Mouse (Mus musculus): ENCODE measurements at regions not wholly inside any gene's neighbourhood (a gene's known extent, or its start where the extent isn't known, plus 50 kb on each side); places are given as distances from the start of the nearest gene placed in this dataset.

DNA sequence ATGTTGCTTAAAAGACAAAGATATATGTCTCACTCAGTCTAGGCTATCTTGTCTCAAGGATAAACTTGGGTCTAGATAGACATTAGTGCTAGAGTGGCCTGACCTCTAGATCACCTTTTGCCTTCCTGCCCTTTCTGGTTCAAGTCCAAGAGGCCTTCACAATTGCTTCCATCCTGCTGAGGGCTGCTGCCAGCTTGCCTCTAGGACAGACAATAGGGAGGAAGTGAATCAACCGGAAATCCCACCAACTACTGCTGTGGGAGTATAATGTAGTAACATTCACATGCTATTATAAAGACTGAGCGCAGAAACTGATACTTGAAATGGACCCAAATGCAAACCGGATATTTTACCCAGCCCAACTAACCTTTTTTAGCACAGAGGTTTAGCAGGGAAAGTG is 239.4 kb upstream of the Epha4 start:
- DNase-seq (ENCODE audit: low read depth) = no peak

DNA sequence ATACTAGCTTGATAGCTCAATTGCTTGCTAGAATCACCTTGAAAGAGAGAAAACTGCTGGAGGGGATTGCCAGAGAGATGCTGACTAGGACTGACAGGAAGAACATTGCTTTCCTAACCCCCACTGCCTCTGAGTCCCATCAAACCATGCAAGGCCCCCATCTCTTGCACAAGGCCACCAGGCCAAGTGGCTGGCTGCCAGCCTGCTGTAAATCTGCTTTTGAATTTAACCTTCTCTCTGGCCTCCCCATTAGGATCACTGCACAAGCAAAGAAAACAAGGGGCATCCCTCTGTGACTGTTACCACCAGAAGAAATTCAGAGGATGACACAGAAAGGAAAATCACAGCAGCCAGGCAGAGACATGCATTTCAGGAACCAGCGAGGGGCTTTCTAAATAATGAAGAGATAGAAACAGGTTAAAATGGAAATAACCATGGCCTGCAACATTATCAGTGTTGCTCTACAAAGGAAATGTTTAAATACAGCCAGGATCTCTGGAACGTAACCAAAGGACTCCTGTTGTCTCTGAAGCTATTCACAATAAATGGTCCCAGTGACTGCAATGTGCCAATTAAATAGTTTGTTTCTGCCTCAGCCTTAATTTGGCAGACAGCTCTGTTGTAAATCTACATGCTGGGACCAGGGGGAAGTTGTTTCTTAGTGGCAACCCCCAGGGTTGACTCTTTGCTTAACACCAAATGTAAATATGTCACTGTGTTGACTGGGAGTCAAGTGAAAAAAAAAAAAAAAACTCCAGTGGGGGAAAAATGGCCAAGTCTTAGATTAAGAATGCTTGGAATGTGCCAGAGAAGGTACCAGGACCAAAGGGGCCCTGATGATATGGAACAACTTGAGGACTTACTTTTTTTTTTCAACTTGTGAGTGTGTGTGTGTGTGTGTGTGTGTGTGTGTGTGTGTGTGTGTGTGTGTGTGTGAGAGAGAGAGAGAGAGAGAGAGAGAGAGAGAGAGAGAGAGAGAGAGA is 233.9 kb upstream of the Epha4 start:
- no peak for DNase-seq (ENCODE audit: low read depth)

DNA sequence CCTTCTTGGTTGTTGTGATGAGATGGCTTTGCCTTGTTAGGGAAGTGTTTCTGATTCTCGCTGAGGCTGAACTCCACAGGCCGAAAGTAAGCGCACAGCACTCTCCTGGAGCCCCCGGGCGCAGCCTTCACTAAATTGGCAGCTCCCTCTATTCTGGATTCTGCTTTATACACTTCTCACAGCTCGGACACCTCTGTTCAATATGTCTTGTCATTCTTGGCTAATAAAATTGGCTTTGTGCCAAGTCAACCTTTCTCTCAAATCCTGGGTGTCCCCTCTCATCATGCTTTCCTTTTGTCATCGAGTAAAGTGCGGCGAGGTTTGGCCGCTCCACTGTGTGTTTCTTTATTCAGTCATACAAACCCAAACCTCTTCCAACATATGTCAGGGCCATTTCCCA is 217.2 kb upstream of the Epha4 start:
- DNase-seq (ENCODE audit: low read depth) = no peak

DNA sequence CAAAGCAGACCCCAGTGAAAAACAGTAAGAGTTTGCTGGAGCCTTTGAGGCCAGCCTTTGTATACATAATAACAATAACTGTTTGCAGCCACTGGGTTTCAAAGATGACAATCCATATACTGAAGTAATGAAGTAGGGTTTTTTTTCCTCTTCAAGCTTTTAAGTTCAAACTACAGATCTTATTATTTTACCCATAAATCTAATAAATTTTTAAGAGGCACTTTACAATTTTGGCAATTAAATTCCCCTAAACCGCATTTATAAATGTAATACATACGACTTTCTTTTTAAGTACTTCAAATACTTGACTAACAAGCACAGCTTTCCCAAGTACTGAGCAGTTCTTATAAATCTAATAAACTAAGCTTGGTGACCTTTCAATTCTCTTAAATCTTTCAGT is 212.7 kb upstream of the Epha4 start:
- DNase-seq (ENCODE audit: low read depth) = no peak

DNA sequence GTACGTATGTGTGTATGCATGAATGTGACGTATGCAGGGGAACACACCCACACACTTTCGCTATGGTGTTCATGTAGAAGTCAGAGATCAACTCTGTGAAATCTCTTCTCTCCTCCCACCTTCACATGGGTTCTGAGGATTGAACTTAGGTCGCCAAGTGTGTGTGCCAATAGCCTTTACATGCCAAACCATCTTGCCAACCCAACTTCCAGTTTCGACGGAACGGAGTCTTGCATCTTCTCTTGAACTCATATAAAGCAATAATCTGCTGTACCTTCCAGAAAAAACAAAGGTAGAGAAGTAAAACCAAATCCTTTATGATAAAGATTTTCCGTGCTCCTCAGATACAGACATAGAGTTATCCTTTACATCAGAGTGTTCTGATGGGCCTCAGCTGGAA is 208.4 kb upstream of the Epha4 start:
- DNase-seq (ENCODE audit: low read depth) = no peak

DNA sequence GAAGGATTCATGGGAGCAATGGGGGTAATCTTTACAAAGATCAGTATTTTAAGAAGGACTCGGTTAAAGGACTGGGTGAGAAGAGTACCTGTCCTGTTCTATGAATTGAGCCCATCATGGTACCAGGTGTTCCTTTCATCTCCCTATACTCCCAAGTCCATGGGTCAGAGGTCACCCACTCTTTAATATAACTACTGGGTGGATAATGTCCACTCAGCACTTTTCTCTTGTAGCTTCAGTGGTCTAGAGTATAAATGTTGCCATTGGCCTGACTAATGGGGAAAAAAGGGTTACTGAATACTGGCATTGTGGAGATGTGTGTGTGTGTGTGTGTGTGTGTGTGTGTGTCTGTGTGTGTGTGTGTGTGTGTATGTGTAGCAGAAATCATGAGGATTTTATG is 206.0 kb upstream of the Epha4 start:
- no peak for DNase-seq (ENCODE audit: low read depth)

DNA sequence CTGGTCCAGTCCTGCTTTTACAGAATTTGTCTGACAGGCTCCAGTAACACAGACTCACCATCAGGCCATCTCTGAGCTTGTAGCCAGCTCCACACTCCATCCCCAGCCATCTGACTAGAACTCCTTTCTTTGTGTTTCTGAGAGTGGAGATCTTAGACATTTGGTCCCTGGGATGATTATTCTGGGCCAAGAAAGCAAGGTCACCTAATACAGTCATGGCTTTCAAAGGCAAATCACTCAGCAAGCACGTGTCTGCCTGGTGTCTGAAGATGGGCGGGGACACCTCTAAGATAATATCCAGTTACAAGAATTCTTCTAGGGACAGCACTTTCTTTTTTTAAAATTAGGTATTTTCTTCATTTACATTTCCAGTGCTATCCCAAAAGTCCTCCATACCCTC is 198.1 kb upstream of the Epha4 start:
- no peak for DNase-seq (ENCODE audit: low read depth)

DNA sequence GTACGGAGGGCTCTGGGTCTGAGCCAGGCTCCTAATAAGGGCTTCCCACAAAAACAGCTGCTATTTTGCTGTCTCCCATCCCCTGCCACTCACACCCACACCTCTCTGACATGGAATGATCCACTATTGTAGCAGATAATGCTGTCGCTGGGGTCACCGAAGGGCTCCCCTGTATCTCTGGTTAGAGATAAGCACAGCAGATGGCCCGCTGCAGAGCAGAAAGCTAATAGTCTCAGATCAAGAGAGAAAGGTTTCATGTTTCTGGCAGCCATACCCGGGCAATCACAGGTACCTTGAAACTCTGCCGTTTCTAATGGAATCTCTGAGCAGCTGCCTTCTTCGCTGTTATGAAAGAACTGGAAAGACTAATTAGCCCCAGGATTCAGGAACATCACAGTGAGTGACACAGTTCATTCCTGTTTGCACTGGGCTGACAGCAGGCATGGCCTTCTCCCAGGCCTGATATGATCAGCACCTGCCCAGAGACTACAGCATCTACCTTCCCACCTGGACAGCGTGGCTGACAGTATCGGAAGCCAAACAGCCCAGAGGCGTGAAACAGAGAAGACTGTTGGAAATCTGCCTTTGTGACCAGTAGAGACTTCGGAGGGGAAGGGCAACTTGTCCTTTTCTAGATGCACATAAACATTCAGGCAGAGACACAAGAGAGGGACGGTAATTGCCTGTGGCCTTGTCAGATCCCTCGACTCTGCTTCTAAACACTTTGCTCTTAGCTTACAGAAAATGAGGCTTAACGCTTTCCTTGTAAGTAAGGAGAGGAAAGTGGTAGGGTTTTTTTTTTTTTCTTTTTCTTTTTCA is 193.5 kb upstream of the Epha4 start:
- DNase-seq (ENCODE audit: low read depth) = no peak

DNA sequence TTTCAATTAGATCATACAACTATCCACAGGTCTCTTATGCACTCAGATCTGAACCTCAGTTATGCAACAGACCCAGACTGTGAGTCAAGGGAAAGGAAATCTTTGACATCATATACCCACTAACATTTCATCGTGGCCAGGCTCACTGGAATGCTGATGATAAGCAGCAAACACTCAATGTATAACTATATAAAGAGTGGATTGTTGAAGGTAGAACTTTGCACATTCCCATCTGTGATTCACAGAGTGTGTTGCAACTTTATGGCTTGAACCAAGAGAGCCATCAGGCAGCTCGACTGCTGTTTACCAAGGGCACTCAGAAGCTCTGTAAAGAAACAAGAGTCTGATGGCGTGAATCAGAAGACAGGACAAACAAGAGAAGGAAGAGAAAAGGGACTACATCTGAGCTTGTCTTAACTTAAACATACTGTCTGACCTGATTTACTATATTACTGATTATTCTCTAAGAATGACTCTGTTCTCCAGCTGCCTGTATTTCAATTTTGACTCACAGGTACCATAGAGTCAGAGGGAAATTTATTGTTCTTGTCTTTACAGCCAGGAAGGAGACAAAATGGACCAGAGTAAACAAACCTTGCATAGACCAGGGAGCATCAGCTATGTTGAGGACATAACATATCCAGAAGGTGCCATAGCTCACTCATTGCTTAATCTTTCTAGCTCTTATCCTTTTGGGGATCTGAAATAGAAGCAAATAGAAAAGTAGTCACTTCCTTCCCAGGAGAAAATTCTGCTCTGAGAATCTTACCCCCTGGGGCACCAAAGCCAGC is 180.5 kb upstream of the Epha4 start:
- no peak for DNase-seq (ENCODE audit: low read depth)

DNA sequence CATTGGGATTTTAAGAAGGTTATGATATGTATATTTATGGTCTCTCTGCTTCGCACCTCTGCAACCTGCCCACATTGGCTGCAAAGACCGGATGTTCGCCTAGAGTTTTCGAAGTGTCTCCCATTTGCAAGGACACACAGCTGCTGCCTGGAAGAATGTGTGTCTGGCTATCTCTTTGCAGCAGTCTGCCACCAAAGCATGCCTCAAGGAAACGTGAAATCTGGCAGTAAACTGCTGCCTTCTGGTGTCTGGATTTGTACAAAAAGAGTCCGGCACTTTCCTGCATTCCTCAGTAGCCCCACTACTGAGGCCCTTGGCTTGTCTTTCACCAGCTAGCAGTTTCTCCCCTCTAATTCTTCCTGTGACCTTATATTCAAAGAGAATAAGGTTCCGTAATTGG is 148.5 kb upstream of the Epha4 start:
- no peak for DNase-seq (ENCODE audit: low read depth)

DNA sequence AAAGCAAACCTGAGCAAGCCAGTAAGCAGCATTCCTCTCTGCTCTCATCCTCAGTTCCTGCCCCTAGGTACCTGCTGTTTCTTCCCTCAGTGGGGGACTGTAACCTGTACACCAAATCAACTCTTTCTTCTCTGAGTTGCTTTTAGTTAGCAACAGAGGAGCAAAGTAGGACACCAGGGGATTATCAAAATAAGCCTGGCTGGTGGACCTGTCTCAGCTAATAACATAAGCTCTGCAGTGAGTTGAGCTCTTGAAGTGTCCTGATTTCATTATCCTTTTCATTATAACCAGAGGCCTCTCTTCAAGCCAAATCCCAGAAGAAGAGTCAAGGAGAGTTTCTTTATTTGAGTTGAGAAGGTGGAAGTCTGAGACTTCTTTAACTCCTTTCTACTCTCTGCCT is 145.5 kb upstream of the Epha4 start:
- no peak for DNase-seq (ENCODE audit: low read depth)

DNA sequence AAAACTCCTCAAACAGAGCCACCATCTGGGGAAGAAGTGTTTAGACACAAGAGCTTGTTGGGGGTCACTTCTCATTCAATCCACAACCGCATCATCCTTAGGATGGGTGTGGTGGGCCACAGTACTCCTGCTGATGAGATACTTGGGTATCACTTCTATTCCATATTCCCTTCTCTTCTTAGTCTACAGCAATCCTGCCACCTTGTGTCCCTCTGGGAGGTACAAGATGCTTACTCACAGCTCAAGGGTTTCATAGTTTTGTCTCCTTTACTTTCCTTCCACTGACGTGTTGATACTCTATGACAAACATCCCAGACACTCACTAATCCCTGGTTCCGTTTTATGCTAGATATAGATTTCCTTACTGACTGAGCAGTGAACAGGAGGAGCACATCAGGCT is 122.1 kb upstream of the Epha4 start:
- no peak for DNase-seq (ENCODE audit: low read depth)

DNA sequence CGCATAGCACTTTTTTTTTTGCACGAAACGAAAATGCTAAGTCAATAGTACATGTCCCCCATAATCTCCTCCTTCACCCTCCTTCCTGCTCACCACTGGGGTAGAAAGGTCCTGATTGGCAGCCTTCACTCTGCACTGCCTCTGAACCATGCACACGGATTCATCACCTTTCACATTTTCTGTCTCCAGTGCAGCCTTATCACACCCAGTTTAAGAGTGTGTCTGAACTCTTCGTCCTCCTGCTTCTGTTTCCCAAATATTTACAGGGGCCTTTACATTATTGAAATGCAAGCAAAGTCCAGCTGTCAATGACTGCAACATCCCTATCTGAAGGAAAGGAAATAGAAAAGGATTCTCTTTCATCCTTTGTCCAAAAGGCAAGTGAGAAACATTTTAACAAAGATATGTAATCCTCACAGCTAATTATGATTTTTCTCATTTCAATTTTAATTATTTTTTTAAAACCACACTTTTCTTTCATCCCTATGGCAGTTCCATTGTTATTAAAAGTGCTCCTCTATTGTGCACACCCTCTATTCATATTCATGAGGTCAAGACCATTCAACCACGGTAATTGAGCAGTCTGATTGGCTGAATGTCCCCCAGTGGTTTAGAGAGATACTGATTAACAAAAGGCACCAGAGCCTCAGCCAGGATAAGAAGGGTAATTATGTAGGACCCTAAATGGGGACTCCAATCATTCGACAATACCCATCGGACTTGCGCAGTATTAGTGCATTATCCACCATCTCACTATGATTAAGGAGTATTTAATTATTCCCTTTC is 114.8 kb upstream of the Epha4 start:
- no peak for DNase-seq (ENCODE audit: low read depth)

DNA sequence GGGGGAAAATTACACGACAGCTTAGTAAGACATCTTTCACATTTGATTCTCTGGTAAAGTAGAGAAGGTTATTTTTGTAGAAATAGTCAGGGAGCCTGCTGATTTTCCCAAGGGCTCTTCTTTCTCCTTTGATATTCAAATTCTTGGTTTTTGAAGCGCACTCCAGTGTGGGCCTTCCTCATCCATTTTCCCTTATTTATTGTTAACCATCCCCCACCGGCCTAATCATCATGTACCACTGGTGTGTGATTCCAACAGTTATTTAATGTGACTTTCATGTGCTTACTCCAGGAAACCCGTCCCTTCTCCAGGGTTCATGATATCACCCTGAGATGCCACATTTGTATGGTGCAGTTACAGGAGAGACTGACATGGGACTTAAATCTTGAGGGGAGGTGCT is 114.0 kb upstream of the Epha4 start:
- DNase-seq (ENCODE audit: low read depth) = no peak

DNA sequence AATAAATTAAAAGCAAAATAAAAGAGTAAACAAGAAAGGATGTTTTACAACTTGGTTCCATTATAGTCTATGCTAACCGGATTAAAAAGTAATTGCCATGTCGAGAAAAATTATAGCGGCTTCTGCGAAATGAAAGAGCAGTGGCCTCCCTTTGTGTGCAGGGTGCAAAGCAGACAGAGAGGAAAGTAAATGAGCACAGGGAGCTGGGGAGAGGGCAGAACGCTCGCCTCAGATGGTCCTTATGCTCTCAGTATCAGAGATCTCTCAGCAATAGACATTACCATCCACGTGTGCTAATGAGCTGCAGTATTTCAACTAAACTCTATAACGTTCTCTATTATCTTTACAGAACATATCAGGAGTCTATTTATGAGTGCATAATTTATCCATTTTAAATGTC is 102.6 kb upstream of the Epha4 start:
- no peak for DNase-seq (ENCODE audit: low read depth)

DNA sequence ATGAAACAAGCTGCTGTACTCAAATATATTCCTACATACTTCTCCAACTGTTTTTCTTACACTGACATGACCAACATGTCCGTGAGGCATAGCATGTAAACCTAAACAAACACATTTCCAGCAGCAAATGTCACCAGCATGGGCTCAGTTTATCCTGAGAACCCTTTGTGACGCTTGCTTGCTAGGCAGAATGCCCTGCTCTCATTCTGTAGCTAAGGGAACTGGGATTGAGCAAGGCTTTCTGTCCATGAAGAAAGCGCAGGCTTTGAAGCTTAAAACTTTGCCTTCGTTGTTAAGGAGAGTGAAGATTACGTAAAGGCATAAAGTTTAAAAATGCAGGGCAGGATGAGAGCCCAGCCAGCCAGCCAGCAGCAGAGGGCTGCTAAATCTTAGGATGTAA is 85.6 kb upstream of the Epha4 start:
- DNase-seq (ENCODE audit: low read depth) = no peak

DNA sequence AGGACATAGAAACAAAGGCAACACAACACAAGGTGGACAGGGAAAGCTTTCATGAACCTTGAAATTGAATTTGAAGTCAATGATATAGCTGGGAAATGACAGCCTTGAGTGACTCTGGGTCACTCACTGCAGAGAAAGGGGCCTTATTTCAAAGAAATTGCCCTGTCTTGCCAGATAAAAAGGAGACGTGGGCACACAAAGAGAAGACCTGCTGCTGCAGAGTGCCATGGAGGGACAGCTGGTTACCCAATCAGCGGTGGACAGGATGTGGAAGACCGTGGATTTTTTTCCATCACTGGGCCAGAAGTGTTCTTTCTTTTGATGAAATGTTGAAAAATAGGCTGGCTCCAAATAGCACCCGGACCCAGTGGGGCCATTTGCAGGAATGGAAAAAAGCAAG is 77.8 kb upstream of the Epha4 start:
- no peak for DNase-seq (ENCODE audit: low read depth)

DNA sequence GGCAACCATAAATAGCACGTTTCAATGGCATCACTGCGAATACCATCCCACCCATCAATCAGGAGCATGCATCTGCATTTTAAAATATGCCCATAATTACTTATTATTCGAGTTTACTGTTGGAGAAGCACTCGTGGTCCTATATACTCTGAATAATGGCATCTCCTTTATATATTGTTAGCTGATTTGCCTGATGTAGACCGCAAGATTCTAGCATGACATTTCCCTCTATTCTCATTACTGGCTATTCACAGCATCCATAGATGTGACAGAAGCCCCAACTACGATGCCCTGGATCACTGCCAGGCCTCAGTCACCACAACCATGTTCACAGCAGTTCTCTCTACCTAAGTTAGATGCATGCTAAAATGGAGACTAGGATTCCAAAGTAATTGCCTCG is 77.4 kb upstream of the Epha4 start:
- no peak for DNase-seq (ENCODE audit: low read depth)

DNA sequence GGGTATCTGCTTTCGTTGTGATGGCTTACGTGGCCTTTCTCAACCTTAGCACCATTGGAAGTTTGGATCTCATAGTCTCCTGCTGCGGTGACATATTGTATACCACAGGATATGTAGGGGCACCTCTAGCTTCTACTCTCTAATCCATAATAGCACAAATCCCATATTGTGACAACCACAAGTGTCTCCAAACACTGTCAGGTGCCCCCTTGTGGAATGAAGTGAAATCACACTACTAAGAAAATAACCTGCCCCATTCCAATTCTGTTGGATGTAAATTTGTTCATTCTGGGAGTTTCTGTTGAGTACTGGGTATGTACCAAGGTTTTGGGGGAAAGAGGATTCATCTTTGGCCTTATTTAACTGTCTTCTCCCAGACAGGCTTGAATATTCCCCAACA is 74.5 kb upstream of the Epha4 start:
- no peak for DNase-seq (ENCODE audit: low read depth)

DNA sequence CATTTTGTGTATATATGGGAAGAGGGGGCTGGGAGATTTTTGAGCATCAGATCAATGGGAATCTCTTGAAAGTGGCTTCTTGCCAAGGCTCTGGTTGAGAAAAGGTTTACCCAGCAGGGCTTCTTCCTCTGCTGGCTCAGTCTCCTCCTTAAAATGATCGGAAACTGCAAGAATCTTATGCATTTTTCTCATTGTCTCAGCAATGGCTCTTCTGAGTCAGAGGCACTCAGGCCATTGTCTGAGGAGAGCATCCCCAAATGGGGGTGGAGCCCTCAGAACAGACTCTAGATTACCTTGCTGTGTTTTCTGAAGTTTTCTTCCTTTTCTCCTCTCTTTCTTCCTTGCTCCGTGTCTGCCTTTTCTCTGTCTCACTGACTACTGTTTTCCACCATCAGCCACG is 70.6 kb upstream of the Epha4 start:
- no peak for DNase-seq (ENCODE audit: low read depth)

DNA sequence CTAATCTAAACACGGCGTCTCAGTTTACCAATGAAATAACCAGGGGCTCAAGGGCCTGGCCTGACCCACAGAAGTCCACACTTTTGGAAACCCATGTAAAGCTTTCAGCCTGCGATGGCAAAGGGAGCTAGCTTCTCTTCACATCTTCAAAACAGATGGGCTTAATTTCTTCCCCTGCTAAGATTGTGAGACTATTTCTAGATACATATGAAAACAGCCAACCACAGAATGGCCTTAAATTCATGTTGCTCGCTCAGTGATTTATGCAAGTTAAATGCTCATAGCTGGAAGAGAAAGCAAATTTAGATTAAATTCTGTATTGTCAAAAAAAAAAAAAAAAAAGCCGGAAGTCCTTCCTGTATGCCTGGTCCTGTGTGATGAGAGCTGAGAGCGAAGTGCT is 53.2 kb upstream of the Epha4 start:
- no peak for DNase-seq (ENCODE audit: low read depth)

DNA sequence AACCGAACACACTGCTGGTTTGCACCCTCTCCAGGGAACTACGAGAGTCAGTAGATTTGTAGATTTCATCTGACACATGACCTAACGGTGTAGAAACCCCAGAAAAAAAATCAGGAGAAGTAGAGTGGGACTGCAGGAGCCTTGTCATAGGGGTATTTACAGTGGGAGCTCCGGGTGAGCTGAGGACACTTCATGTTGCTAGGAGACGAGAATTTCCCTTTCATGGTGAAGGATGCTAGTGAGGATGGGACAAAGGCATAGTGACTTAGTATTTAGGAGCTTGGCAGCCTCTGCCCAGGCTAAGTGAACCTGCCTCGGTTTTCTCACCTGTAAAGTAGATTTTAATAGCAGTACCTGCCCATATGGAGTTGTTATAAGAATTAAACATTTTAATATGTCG is 52.8 kb upstream of the Epha4 start:
- DNase-seq (ENCODE audit: low read depth) = no peak
